Mouse (Mus musculus): ENCODE measurements around the gene Arhgef17. TPM values are rescaled to one million over a fixed set of nuclear protein-coding genes. Genes with fewer than 3 reads are reported as not detected.

The Arhgef17 gene
- polyA plus RNA-seq, 1 experiment from 2014 or later: 12.9 TPM

DNA sequence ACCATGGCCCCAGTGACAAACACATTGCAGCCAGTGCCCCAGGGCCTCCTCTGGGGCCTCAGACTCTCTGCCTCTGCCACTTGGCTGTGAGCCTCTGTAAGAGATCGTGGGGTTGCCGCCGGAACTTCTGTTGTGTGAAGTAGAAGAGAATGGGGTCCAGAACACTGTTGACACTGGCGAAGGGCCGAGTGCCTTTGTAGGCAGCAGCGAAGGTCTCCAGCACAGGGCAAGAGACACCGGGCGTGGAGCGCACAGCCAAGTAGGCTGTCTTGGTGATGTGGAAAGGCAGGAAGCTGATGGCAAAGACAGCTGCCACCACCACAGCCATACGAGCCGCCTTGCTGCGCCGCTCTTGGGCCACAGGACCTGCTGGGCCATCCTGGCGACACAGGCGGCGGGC is 6.2 kb upstream of the Arhgef17 start:
- 90% methylated on average over 16 of the region's 16 CpGs for WGBS
- H3K36me3 ChIP-seq: no peaks in the 10 kb centered on the region
- no peaks in the 10 kb centered on the region for H3K9me3 ChIP-seq (replicated peaks)

GRCm38 (mm10) chr7:100937481-100937880 is 5.6 kb upstream of the Arhgef17 start:
- ATAC-seq (ENCODE audit: low FRiP score): no peak

More for the DNA sequence above, 6.2 kb upstream of the Arhgef17 start:
- no peak for ATAC-seq (ENCODE audit: low FRiP score)
- Histone ChIP-seq H3K27me3 (replicated peaks) (peaks cover 8% of the 10 kb centered on the region; the same call in 1 of the 2 replicates), H3K4me3 (replicated peaks) (no peak overlapping the region), H3K4me2 (no peak overlapping the region), H3K9ac (replicated peaks) (no peak overlapping the region), H3K4me1 (peaks cover 8% of the 10 kb centered on the region), H3K27ac (replicated peaks) (no peak overlapping the region)

GRCm38 (mm10) chr7:100933520-100933919 is 1.6 kb upstream of the Arhgef17 start:
- Histone ChIP-seq H3K36me3 (no peaks in the 10 kb centered on the region), H3K4me3 (replicated peaks) (no peak overlapping the region), H3K9me3 (replicated peaks) (no peaks in the 10 kb centered on the region), H3K4me1 (peaks cover 43% of the 10 kb centered on the region), H3K27ac (replicated peaks) (no peak overlapping the region), H3K9ac (replicated peaks) (no peak overlapping the region), H3K27me3 (replicated peaks) (peaks cover 39% of the 10 kb centered on the region), H3K4me2 (no peak overlapping the region)
- no peak for ATAC-seq (ENCODE audit: low FRiP score)

More at GRCm38 (mm10) chr7:100937481-100937880, 5.6 kb upstream of the Arhgef17 start:
- H3K9me3 ChIP-seq (replicated peaks): no peaks in the 10 kb centered on the region
- H3K27me3 ChIP-seq (replicated peaks): peaks cover 14% of the 10 kb centered on the region; the same call in 1 of the 2 replicates
- H3K9ac ChIP-seq (replicated peaks): no peak overlapping the region
- H3K27ac ChIP-seq (replicated peaks): no peak overlapping the region
- no peaks in the 10 kb centered on the region for H3K36me3 ChIP-seq
- H3K4me3 ChIP-seq (replicated peaks): no peak overlapping the region
- peaks cover 6% of the 10 kb centered on the region for H3K4me1 ChIP-seq
- no peak overlapping the region for H3K4me2 ChIP-seq
- WGBS: 89% methylated on average over 3 of the region's 3 CpGs

GRCm38 (mm10) chr7:100932481-100933007 is 637 bp upstream of the Arhgef17 start:
- Histone ChIP-seq H3K9me3 (replicated peaks) (no peaks in the 10 kb centered on the region), H3K4me1 (peaks cover 46% of the 10 kb centered on the region), H3K27ac (replicated peaks) (peak overlapping the region; percentile 81), H3K27me3 (replicated peaks) (peaks cover 42% of the 10 kb centered on the region), H3K4me3 (replicated peaks) (peak overlapping the region; percentile 49), H3K9ac (replicated peaks) (peak overlapping the region; percentile 50; the same call in 1 of the 2 replicates), H3K4me2 (peak overlapping the region; percentile 74), H3K36me3 (no peaks in the 10 kb centered on the region)
- ATAC-seq (ENCODE audit: low FRiP score): peak; percentile 79
- WGBS: under 1% methylated on average over 27 of the region's 27 CpGs

- H3K27me3 ChIP-seq (replicated peaks): peaks cover 42% of the 10 kb centered on the region
- ATAC-seq (ENCODE audit: low FRiP score): peak; percentile 40; the same call in 1 of the 2 replicates
- no peaks in the 10 kb centered on the region for H3K9me3 ChIP-seq (replicated peaks)
- H3K4me1 ChIP-seq: peaks cover 57% of the 10 kb centered on the region
- peak overlapping the region; percentile 74 for H3K4me2 ChIP-seq
- peak overlapping the region; percentile 81 for H3K27ac ChIP-seq (replicated peaks)
- no peaks in the 10 kb centered on the region for H3K36me3 ChIP-seq
- WGBS: under 1% methylated on average over 68 of the region's 73 CpGs
- H3K4me3 ChIP-seq (replicated peaks): peak overlapping the region; percentile 49
- peak overlapping the region; percentile 50 for H3K9ac ChIP-seq (replicated peaks)
Observed at GRCm38 (mm10) chr7:100931316-100931925, 486 bp downstream of the Arhgef17 start.

GRCm38 (mm10) chr7:100930619-100931315 is 1.1 kb downstream of the Arhgef17 start:
- H3K27me3 ChIP-seq (replicated peaks): peaks cover 42% of the 10 kb centered on the region
- no peaks in the 10 kb centered on the region for H3K9me3 ChIP-seq (replicated peaks)
- peak overlapping the region; percentile 49 for H3K4me3 ChIP-seq (replicated peaks)
- WGBS: 6% methylated on average over 53 of the region's 53 CpGs
- no peak for ATAC-seq (ENCODE audit: low FRiP score)
- peak overlapping the region; percentile 74 for H3K4me2 ChIP-seq
- peak overlapping the region; percentile 50 for H3K9ac ChIP-seq (replicated peaks)
- peak overlapping the region; percentile 81 for H3K27ac ChIP-seq (replicated peaks)
- no peaks in the 10 kb centered on the region for H3K36me3 ChIP-seq
- peaks cover 62% of the 10 kb centered on the region for H3K4me1 ChIP-seq

GRCm38 (mm10) chr7:100929639-100930303 is 2.1 kb downstream of the Arhgef17 start:
- no peaks in the 10 kb centered on the region for H3K36me3 ChIP-seq
- peak overlapping the region; percentile 74 for H3K4me2 ChIP-seq
- H3K9ac ChIP-seq (replicated peaks): no peak overlapping the region
- ATAC-seq (ENCODE audit: low FRiP score): no peak
- H3K27me3 ChIP-seq (replicated peaks): peaks cover 42% of the 10 kb centered on the region
- H3K9me3 ChIP-seq (replicated peaks): no peaks in the 10 kb centered on the region
- peaks cover 71% of the 10 kb centered on the region for H3K4me1 ChIP-seq
- WGBS: 81% methylated on average over 19 of the region's 19 CpGs
- peak overlapping the region; percentile 49 for H3K4me3 ChIP-seq (replicated peaks)
- no peak overlapping the region for H3K27ac ChIP-seq (replicated peaks)

DNA sequence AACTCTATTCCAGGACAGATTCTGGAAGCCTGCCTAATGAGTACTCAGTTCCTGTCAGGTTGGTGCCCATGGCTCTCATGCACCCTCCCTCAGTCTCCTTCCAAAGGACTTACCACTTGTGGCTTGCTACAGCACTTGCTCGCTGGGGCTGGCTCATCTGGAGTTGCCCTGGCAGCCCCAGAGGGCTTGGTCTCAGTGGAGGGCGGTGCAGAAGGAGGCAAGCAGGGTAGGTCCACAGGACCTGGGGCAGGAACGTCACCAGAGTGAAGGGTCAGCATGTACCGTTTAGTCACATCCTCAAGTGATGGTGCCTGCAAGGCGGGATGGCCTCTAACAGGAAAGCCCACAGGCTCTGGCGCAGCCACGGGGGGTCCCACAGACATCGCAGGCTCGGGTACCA is 3.5 kb downstream of the Arhgef17 start:
- Histone ChIP-seq H3K4me1 (peaks cover 79% of the 10 kb centered on the region), H3K27ac (replicated peaks) (no peak overlapping the region), H3K9ac (replicated peaks) (peak overlapping the region; percentile 9; the same call in 1 of the 2 replicates), H3K36me3 (no peaks in the 10 kb centered on the region), H3K9me3 (replicated peaks) (no peaks in the 10 kb centered on the region), H3K27me3 (replicated peaks) (peaks cover 36% of the 10 kb centered on the region), H3K4me3 (replicated peaks) (peak overlapping the region; percentile 24), H3K4me2 (peak overlapping the region; percentile 74)
- no peak for ATAC-seq (ENCODE audit: low FRiP score)
- WGBS: 67% methylated on average over 9 of the region's 9 CpGs

DNA sequence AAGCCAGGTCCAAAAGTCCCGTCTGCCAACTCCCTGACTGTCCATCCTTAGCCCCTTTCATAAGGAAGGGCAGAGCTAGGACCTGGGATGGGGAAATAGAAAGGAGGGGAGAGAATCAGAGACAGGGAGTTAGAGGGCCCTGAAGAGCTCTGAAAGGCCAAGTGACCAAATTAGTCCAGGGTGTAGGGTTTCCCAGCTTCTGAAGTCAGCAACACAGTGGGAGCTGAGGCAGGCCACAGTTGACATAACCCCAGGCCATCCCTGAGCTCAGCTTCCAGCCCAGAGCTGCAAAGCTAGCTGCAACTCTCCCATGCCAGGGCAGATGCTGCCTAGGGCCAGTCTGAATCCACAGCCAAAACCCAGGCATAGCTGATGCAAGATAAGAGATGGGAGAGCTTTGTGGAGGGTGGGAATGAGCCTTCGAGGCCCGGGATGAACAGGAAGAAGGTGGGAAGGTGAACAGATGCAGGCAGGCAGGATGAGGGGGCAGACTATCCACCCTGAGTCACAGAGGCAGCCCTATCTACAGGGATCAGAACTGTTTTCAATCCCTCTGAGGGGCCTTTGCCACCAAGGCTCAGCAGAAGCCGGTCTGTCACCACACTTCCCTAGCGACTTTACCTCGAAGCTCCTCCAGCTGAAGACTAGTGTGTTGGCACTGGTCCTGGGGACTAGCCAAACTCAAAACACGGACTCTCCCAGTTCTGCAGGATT is 4.5 kb downstream of the Arhgef17 start:
- ATAC-seq (ENCODE audit: low FRiP score): no peak
- Histone ChIP-seq H3K9ac (replicated peaks) (peak overlapping the region; percentile 17; the same call in 1 of the 2 replicates), H3K27ac (replicated peaks) (no peak overlapping the region), H3K4me3 (replicated peaks) (peak overlapping the region; percentile 24), H3K9me3 (replicated peaks) (no peaks in the 10 kb centered on the region), H3K36me3 (no peaks in the 10 kb centered on the region), H3K4me1 (peaks cover 83% of the 10 kb centered on the region), H3K27me3 (replicated peaks) (peaks cover 28% of the 10 kb centered on the region), H3K4me2 (peak overlapping the region; percentile 74)
- 47% methylated on average over 7 of the region's 7 CpGs for WGBS

DNA sequence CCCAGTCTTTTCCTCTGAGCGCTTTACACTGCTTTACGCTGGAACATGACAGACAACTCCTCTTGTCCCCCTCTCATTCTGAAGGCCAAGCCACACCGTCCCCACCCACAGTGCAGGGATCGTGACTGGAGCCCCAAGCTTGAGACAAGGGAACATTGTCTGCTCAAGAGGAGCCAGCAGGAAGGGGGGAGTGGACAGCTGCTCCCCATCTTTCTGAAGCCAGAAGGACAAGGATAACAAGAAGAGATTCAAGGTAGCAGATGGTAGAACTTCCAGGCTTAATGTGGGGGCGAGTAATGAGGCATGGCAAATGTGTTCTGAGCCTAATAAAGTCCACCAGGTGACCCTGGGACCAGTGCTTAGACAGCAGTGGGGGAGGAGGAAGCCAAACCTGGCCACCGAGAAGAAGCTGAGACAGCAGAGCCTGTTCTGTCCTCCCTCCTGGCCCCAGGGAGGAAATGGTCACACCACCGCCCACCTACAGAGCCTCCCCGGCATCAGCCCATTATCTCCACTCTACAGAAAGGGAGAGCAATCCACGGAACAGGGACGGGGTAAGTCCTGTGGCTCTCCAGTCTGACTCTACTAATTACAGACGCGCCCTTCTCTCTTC is 5.5 kb downstream of the Arhgef17 start:
- Histone ChIP-seq H3K4me3 (replicated peaks) (peak overlapping the region; percentile 24), H3K4me1 (peaks cover 77% of the 10 kb centered on the region)
- ATAC-seq (ENCODE audit: low FRiP score): no peak

More for the DNA sequence above, 5.5 kb downstream of the Arhgef17 start:
- Histone ChIP-seq H3K36me3 (no peaks in the 10 kb centered on the region), H3K27ac (replicated peaks) (no peak overlapping the region), H3K4me2 (peak overlapping the region; percentile 74), H3K27me3 (replicated peaks) (peaks cover 21% of the 10 kb centered on the region), H3K9me3 (replicated peaks) (no peaks in the 10 kb centered on the region), H3K9ac (replicated peaks) (no peak overlapping the region)
- 29% methylated on average over 12 of the region's 12 CpGs for WGBS
